Mouse (Mus musculus): Measurements from ENCODE around the gene Oas1h. TPM values are rescaled to one million over a fixed set of nuclear protein-coding genes. Genes with fewer than 3 reads are reported as not detected.
"Not testable (repeated sequence)": the region's sequence is repeated elsewhere in the genome, so short reads cannot be mapped to it uniquely, and the experiment has no call there.

Oas1h gene
- polyA plus RNA-seq, 1 experiment from 2014 or later, result not detected

DNA sequence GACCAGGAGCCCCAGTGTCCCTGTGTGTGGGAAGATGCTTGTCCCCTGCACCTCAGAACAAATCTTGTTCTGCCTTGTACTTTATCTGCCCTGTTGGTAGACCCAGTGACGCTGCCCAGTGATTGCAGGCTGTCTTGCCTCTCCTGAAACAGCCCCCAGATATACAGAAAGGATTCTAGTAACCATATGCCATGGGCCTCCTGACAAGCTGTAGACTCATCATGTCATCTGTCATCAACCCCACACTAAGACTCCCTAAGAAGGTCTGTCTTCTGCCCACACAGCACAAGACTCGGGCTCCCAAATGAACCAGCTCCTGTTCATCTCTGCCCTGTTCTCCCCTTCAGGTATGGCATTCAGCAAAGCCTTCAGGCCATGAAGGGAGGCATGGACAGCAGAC lies 2.0 kb upstream of the Oas1h start:
- DNase-seq (ENCODE audit: low spot score), result no peak
- Histone ChIP-seq H3K4me3 (no peak overlapping the region), H3K4me1 (no peaks in the 10 kb centered on the region), H3K9me3 (peaks cover 6% of the 10 kb centered on the region; the same call in 1 of the 2 replicates), H3K27me3 (replicated peaks; ENCODE audit: low read depth, poor library complexity, severe bottlenecking) (no peaks in the 10 kb centered on the region), H3K27ac (replicated peaks) (no peak overlapping the region), H3K36me3 (replicated peaks) (no peaks in the 10 kb centered on the region)
- 78% methylated on average over 2 of the region's 2 CpGs for WGBS

GRCm38 (mm10) chr5:120865336-120865860 lies 4.2 kb downstream of the Oas1h start:
- peak; percentile 10 for DNase-seq (ENCODE audit: low spot score)
- WGBS, result 73% methylated on average over 3 of the region's 3 CpGs

DNA sequence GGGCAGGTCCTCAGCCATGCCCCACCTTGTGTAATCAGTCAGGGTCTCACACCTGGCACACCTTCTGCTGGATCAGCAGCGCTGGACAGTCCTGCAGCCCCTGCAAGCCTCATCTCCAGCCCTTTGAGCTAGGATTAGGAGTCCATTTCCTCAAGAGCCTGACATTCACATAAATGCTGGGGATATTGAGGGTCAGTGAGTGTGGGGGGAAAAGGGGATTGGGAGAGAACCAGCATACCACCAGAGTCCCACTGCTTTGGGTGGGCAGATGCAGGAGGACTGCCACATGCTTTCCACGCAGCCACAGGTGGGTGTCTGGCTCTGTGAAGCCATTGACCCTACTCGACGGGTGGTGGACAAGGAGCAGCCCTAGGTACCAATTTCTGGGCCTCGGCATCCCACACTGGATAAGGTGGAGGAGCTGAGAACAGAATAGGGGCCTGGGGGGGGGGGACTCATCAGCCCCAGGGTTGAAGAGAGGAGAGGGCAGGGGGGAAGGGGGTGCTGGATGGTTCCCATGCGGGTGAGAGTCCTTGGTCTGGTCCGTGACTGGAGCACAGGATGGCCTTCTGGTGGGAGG lies 8.3 kb downstream of the Oas1h start:
- Histone ChIP-seq H3K27ac (replicated peaks) (no peak overlapping the region), H3K27me3 (replicated peaks; ENCODE audit: low read depth, poor library complexity, severe bottlenecking) (no peaks in the 10 kb centered on the region), H3K9me3 (no peaks in the 10 kb centered on the region), H3K36me3 (replicated peaks) (no peaks in the 10 kb centered on the region), H3K4me1 (no peaks in the 10 kb centered on the region), H3K4me3 (no peak overlapping the region)
- no peak for DNase-seq (ENCODE audit: low spot score)
- 75% methylated on average over 7 of the region's 7 CpGs for WGBS

More at GRCm38 (mm10) chr5:120865336-120865860, 4.2 kb downstream of the Oas1h start:
- Histone ChIP-seq H3K9me3 (no peaks in the 10 kb centered on the region), H3K27me3 (replicated peaks; ENCODE audit: low read depth, poor library complexity, severe bottlenecking) (no peaks in the 10 kb centered on the region), H3K4me1 (no peaks in the 10 kb centered on the region), H3K27ac (replicated peaks) (no peak overlapping the region), H3K36me3 (replicated peaks) (no peaks in the 10 kb centered on the region), H3K4me3 (no peak overlapping the region)

- no peaks in the 10 kb centered on the region for H3K36me3 ChIP-seq (replicated peaks)
- H3K4me1 ChIP-seq, result no peaks in the 10 kb centered on the region
- no peak for DNase-seq (ENCODE audit: low spot score)
These were observed 8.9 kb downstream of the Oas1h start for GRCm38 (mm10) chr5:120870081-120870480.

GRCm38 (mm10) chr5:120870782-120871181 lies 9.6 kb downstream of the Oas1h start:
- H3K27ac ChIP-seq (replicated peaks), result no peak overlapping the region
- no peak overlapping the region for H3K4me3 ChIP-seq
- no peaks in the 10 kb centered on the region for H3K4me1 ChIP-seq
- no peaks in the 10 kb centered on the region for H3K9me3 ChIP-seq
- 82% methylated on average over 7 of the region's 7 CpGs for WGBS
- H3K27me3 ChIP-seq (replicated peaks; ENCODE audit: low read depth, poor library complexity, severe bottlenecking), result no peaks in the 10 kb centered on the region
- no peak for DNase-seq (ENCODE audit: low spot score)
- H3K36me3 ChIP-seq (replicated peaks), result no peaks in the 10 kb centered on the region

More at GRCm38 (mm10) chr5:120870081-120870480, 8.9 kb downstream of the Oas1h start:
- Histone ChIP-seq H3K4me3 (no peak overlapping the region), H3K9me3 (no peaks in the 10 kb centered on the region), H3K27me3 (replicated peaks; ENCODE audit: low read depth, poor library complexity, severe bottlenecking) (no peaks in the 10 kb centered on the region), H3K27ac (replicated peaks) (no peak overlapping the region)
- 61% methylated on average over 3 of the region's 3 CpGs for WGBS

DNA sequence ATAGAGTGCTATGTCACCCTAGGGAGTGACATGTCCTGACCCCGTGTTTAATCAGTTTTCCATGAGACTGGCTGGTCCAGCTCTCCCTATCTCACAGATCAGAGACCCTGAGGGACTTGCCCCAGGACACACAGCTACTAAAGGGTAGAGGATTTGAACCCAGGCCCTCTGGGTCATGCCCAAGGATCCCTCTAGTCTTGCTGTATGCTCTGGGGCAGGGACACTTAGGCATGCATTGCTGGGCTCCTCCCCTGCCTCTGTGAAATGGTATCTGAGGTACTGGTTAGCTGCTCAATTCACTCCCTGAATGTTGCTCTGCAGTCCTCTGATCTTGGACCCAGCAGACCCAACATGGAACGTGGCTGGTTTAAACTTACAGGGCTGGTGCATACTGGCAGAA lies 10.2 kb downstream of the Oas1h start:
- Histone ChIP-seq H3K4me3 (no peak overlapping the region), H3K36me3 (replicated peaks) (no peaks in the 10 kb centered on the region), H3K4me1 (no peaks in the 10 kb centered on the region), H3K27me3 (replicated peaks; ENCODE audit: low read depth, poor library complexity, severe bottlenecking) (no peaks in the 10 kb centered on the region), H3K9me3 (no peaks in the 10 kb centered on the region), H3K27ac (replicated peaks) (no peak overlapping the region)
- 70% methylated on average over 2 of the region's 2 CpGs for WGBS
- no peak for DNase-seq (ENCODE audit: low spot score)

GRCm38 (mm10) chr5:120876839-120877238 lies 15.6 kb downstream of the Oas1h start:
- H3K27me3 ChIP-seq (replicated peaks; ENCODE audit: low read depth, poor library complexity, severe bottlenecking); DNase-seq (ENCODE audit: low spot score); H3K9me3 ChIP-seq; H3K4me1 ChIP-seq; H3K4me3 ChIP-seq; H3K27ac ChIP-seq (replicated peaks); H3K36me3 ChIP-seq (replicated peaks): not testable (repeated sequence)
- WGBS, result 76% methylated on average over 2 of the region's 3 CpGs

- H3K27me3 ChIP-seq (replicated peaks; ENCODE audit: low read depth, poor library complexity, severe bottlenecking); H3K4me1 ChIP-seq; H3K4me3 ChIP-seq; H3K36me3 ChIP-seq (replicated peaks); H3K27ac ChIP-seq (replicated peaks); DNase-seq (ENCODE audit: low spot score); H3K9me3 ChIP-seq: not testable (repeated sequence)
- 78% methylated on average over 2 of the region's 2 CpGs for WGBS
These were observed 16.2 kb downstream of the Oas1h start for GRCm38 (mm10) chr5:120877407-120877806.

GRCm38 (mm10) chr5:120878803-120879202 lies 17.6 kb downstream of the Oas1h start:
- H3K4me3 ChIP-seq; H3K9me3 ChIP-seq; DNase-seq (ENCODE audit: low spot score); H3K27me3 ChIP-seq (replicated peaks; ENCODE audit: low read depth, poor library complexity, severe bottlenecking); H3K27ac ChIP-seq (replicated peaks); H3K4me1 ChIP-seq; H3K36me3 ChIP-seq (replicated peaks): not testable (repeated sequence)
- 75% methylated on average over 2 of the region's 2 CpGs for WGBS

- H3K27me3 ChIP-seq (replicated peaks; ENCODE audit: low read depth, poor library complexity, severe bottlenecking); H3K27ac ChIP-seq (replicated peaks); H3K9me3 ChIP-seq; H3K36me3 ChIP-seq (replicated peaks); H3K4me1 ChIP-seq; H3K4me3 ChIP-seq; DNase-seq (ENCODE audit: low spot score): not testable (repeated sequence)
- 91% methylated on average over 6 of the region's 6 CpGs for WGBS
These were observed 20.5 kb downstream of the Oas1h start for GRCm38 (mm10) chr5:120881681-120882080.

- not testable (repeated sequence) for H3K4me1 ChIP-seq; H3K27me3 ChIP-seq (replicated peaks; ENCODE audit: low read depth, poor library complexity, severe bottlenecking); H3K9me3 ChIP-seq; H3K27ac ChIP-seq (replicated peaks); H3K4me3 ChIP-seq; DNase-seq (ENCODE audit: low spot score); H3K36me3 ChIP-seq (replicated peaks)
- WGBS, result 28% methylated on average over 7 of the region's 9 CpGs
These were observed 26.2 kb downstream of the Oas1h start, which contains the start of gene Oas1g for GRCm38 (mm10) chr5:120887413-120887812. Gene Oas1g (minus strand): TSS chr5:120887613.

DNA sequence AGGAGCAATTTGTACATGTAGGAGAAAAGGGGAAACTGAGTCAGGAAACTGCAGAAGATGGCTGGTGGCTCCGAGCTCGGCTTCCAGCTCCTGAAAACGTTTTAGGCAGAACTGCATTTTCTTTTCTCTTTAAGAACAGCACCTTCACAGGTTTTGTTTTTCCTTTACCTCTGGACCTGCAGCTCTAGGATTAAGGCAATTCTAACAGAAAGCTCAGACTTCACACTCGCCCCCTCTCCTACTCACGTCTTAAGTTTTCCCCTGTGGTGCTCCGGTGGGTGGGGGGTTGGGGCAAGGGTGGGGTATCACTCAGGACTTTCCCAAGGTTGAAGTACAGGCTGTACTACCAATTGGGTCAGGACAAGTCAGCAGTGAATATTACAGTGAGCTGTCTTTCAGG lies 26.6 kb downstream of the Oas1h start:
- no peak for DNase-seq (ENCODE audit: low spot score)
- Histone ChIP-seq H3K4me3 (no peak overlapping the region), H3K9me3 (no peaks in the 10 kb centered on the region), H3K4me1 (no peaks in the 10 kb centered on the region; the same call in 1 of the 2 replicates), H3K27me3 (replicated peaks; ENCODE audit: low read depth, poor library complexity, severe bottlenecking) (no peaks in the 10 kb centered on the region), H3K36me3 (replicated peaks) (no peaks in the 10 kb centered on the region), H3K27ac (replicated peaks) (no peak overlapping the region)
- 59% methylated on average over 6 of the region's 6 CpGs for WGBS

GRCm38 (mm10) chr5:120888294-120888815 lies 27.1 kb downstream of the Oas1h start:
- not testable (repeated sequence) for DNase-seq (ENCODE audit: low spot score)

More at GRCm38 (mm10) chr5:120888294-120888815, 27.1 kb downstream of the Oas1h start:
- not testable (repeated sequence) for H3K27ac ChIP-seq (replicated peaks); H3K27me3 ChIP-seq (replicated peaks; ENCODE audit: low read depth, poor library complexity, severe bottlenecking); H3K4me1 ChIP-seq; H3K36me3 ChIP-seq (replicated peaks); H3K4me3 ChIP-seq; H3K9me3 ChIP-seq
- 41% methylated on average over 4 of the region's 4 CpGs for WGBS

All from embryonic facial prominence, embryonic 10.5 days (tissue).